Mouse (Mus musculus) kidney, adult 18-20 months (tissue): ENCODE measurements around the gene Srd5a1.
"Not testable (repeated sequence)": the region's sequence is repeated elsewhere in the genome, so short reads cannot be mapped to it uniquely, and the experiment has no call there.

Source experiments
- DNase-seq: peaks from one replicate; pipeline ENCODE4 v3.0.0; 2021

The Srd5a1 gene

GRCm38 (mm10) chr13:69565401-69565800 is 45.8 kb downstream of the Srd5a1 start:
- not testable (repeated sequence) for DNase-seq

- no peak for DNase-seq
Measured at GRCm38 (mm10) chr13:69564573-69564972, 46.7 kb downstream of the Srd5a1 start.

- DNase-seq = peak; percentile 11
Measured at GRCm38 (mm10) chr13:69563905-69564304, 47.3 kb downstream of the Srd5a1 start.

- no peak for DNase-seq
Measured at GRCm38 (mm10) chr13:69562654-69563574, 48.3 kb downstream of the Srd5a1 start.

- DNase-seq = no peak
Measured at GRCm38 (mm10) chr13:69562004-69562403, 49.2 kb downstream of the Srd5a1 start.

- DNase-seq = no peak
Measured at GRCm38 (mm10) chr13:69559291-69559961, 51.8 kb downstream of the Srd5a1 start.

- peak; percentile 37 for DNase-seq
Measured at GRCm38 (mm10) chr13:69558098-69558660, 53.1 kb downstream of the Srd5a1 start.

GRCm38 (mm10) chr13:69556728-69557127 is 54.5 kb downstream of the Srd5a1 start:
- no peak for DNase-seq

- DNase-seq = no peak
Measured at GRCm38 (mm10) chr13:69555957-69556482, 55.2 kb downstream of the Srd5a1 start.

GRCm38 (mm10) chr13:69555045-69555444 is 56.2 kb downstream of the Srd5a1 start:
- no peak for DNase-seq

- no peak for DNase-seq
Measured at GRCm38 (mm10) chr13:69554255-69554654, 57.0 kb downstream of the Srd5a1 start.

- peak; percentile 63 for DNase-seq
Measured at GRCm38 (mm10) chr13:69553024-69553423, 58.2 kb downstream of the Srd5a1 start.

- no peak for DNase-seq
Measured at GRCm38 (mm10) chr13:69550831-69551230, 60.4 kb downstream of the Srd5a1 start.

- DNase-seq = no peak
Measured at GRCm38 (mm10) chr13:69549980-69550379, 61.3 kb downstream of the Srd5a1 start.

GRCm38 (mm10) chr13:69547488-69548180 is 63.6 kb downstream of the Srd5a1 start:
- no peak for DNase-seq

- DNase-seq = peak; percentile 55
Measured at GRCm38 (mm10) chr13:69545019-69545418, 66.2 kb downstream of the Srd5a1 start.

GRCm38 (mm10) chr13:69543595-69543994 is 67.6 kb downstream of the Srd5a1 start:
- no peak for DNase-seq

- DNase-seq = no peak
Measured at GRCm38 (mm10) chr13:69542571-69543352, 68.5 kb downstream of the Srd5a1 start.

- no peak for DNase-seq
Measured at GRCm38 (mm10) chr13:69541776-69542175, 69.5 kb downstream of the Srd5a1 start.

GRCm38 (mm10) chr13:69541209-69541608 is 70.0 kb downstream of the Srd5a1 start:
- peak; percentile 22 for DNase-seq

GRCm38 (mm10) chr13:69538327-69538726 is 72.9 kb downstream of the Srd5a1 start:
- DNase-seq = no peak

- DNase-seq = no peak
Measured at GRCm38 (mm10) chr13:69537366-69537765, 73.9 kb downstream of the Srd5a1 start.
